Mouse (Mus musculus) intestine, postnatal 0 days (tissue): ENCODE results near the gene Nbea. TPM values are rescaled to one million over a fixed set of nuclear protein-coding genes. Genes with fewer than 3 reads are reported as not detected.

Experiments
- ATAC-seq: fragments of 200-750 bp; cut with Nextera tagmentation; 2 replicates; pipeline ENCODE4 v1.8.0; 2017; ENCODE audit warnings: mild to moderate bottlenecking, moderate TSS enrichment, moderate library complexity
- H3K27ac ChIP-seq: fragments of 300-500 bp; sonication (generic); 2 replicates; pipeline ENCODE4 v1.5.1; 2014; ENCODE audit warnings: mild to moderate bottlenecking, low read depth, low read length, moderate library complexity
- H3K27me3 ChIP-seq: fragments of 300-500 bp; sonication (generic); replicated peaks from 2 replicates; pipeline ENCODE4 v1.6.1; 2014; ENCODE audit warnings: low read length, mixed read lengths; ENCODE audit not compliant: control insufficient read depth, insufficient read depth
- H3K36me3 ChIP-seq: fragments of 300-500 bp; sonication (generic); 2 replicates; pipeline ENCODE4 v1.6.1; 2014; ENCODE audit warnings: mild to moderate bottlenecking, moderate library complexity; ENCODE audit not compliant: control insufficient read depth, insufficient read depth
- H3K4me1 ChIP-seq: fragments of 300-500 bp; sonication (generic); replicated peaks from 2 replicates; pipeline ENCODE4 v1.6.1; 2014; ENCODE audit warnings: antibody characterized with exemption, low read length, mixed read lengths; ENCODE audit not compliant: control insufficient read depth, insufficient read depth
- H3K4me2 ChIP-seq: fragments of 300-500 bp; sonication (generic); replicated peaks from 2 replicates; pipeline ENCODE4 v1.6.1; 2014; ENCODE audit warnings: low read depth, mild to moderate bottlenecking, moderate library complexity
- H3K4me3 ChIP-seq: fragments of 300-500 bp; sonication (generic); 2 replicates; pipeline ENCODE4 v1.5.1; 2014; ENCODE audit warnings: low read depth, low read length
- H3K9ac ChIP-seq: fragments of 300-500 bp; sonication (generic); 2 replicates; pipeline ENCODE4 v1.6.1; 2014; ENCODE audit warnings: mild to moderate bottlenecking, low read depth, low read length
- H3K9me3 ChIP-seq: fragments of 300-500 bp; sonication (generic); 2 replicates; pipeline ENCODE4 v1.6.1; 2016; ENCODE audit warnings: mixed run types; ENCODE audit not compliant: control insufficient read depth
- CTCF ChIP-seq: sonication (generic); IDR thresholded peaks from 2 replicates; pipeline ENCODE4 v1.5.1; 2016; ENCODE audit warnings: low read depth, mild to moderate bottlenecking, control low read depth, antibody characterized with exemption, moderate library complexity
- WGBS: fragments of 180-500 bp; shearing (Covaris S2); extraction: QIAGEN DNeasy Blood & Tissue Kit; methylation state at CpG from one replicate; pipeline ENCODE4 v1.1.7; 2014; 5-methylcytosine and 5-hydroxymethylcytosine counted together
- polyA plus RNA-seq: library from polyadenylated mRNA; unstranded; fragments of >200 nt; fragmentation: Nextera tagmentation; extraction: Ambion mirVana; gene quantifications from 2 replicates; pipeline ENCODE4 v1.2.1, GENCODE M21; 2015

Gene Nbea
- polyA plus RNA-seq, 1 experiment from 2014 or later = 4.2 TPM

- TF ChIP-seq CTCF = no peak
- Histone ChIP-seq H3K27ac (no peak overlapping the region), H3K4me1 (no peaks in the 10 kb centered on the region), H3K9me3 (no peaks in the 10 kb centered on the region), H3K4me3 (no peak overlapping the region), H3K27me3 (peaks cover 24% of the 10 kb centered on the region; the same call in 1 of the 2 replicates), H3K36me3 (no peaks in the 10 kb centered on the region), H3K9ac (no peak overlapping the region), H3K4me2 (no peak overlapping the region)
- 64% methylated on average over 5 of the region's 5 CpGs for WGBS
- no peak for ATAC-seq
These were observed 394.8 kb downstream of the Nbea start for GRCm38 (mm10) chr3:55788621-55789201.

GRCm38 (mm10) chr3:55788214-55788586 is 395.3 kb downstream of the Nbea start:
- H3K4me3 ChIP-seq = peak overlapping the region; percentile 49
- H3K27me3 ChIP-seq = peaks cover 24% of the 10 kb centered on the region; the same call in 1 of the 2 replicates
- no peaks in the 10 kb centered on the region for H3K36me3 ChIP-seq
- TF ChIP-seq CTCF = no peak
- no peak overlapping the region for H3K9ac ChIP-seq
- H3K9me3 ChIP-seq = no peaks in the 10 kb centered on the region
- no peaks in the 10 kb centered on the region for H3K4me1 ChIP-seq
- H3K4me2 ChIP-seq = peak overlapping the region; percentile 72
- no peak for ATAC-seq
- H3K27ac ChIP-seq = no peak overlapping the region
- WGBS = 31% methylated on average over 4 of the region's 4 CpGs

- Histone ChIP-seq H3K4me2 (peak overlapping the region; percentile 72), H3K36me3 (no peaks in the 10 kb centered on the region), H3K9me3 (no peaks in the 10 kb centered on the region), H3K27ac (no peak overlapping the region), H3K4me3 (peak overlapping the region; percentile 49), H3K4me1 (no peaks in the 10 kb centered on the region), H3K9ac (0 out of 2 replicates have a peak overlapping the region, but pooled peaks have one; percentile 31), H3K27me3 (peaks cover 30% of the 10 kb centered on the region; the same call in 1 of the 2 replicates)
- no peak for TF ChIP-seq CTCF
- peak; percentile 54; the same call in 1 of the 2 replicates for ATAC-seq
- 4% methylated on average over 54 of the region's 54 CpGs for WGBS
These were observed 395.9 kb downstream of the Nbea start for GRCm38 (mm10) chr3:55787487-55788213.

DNA sequence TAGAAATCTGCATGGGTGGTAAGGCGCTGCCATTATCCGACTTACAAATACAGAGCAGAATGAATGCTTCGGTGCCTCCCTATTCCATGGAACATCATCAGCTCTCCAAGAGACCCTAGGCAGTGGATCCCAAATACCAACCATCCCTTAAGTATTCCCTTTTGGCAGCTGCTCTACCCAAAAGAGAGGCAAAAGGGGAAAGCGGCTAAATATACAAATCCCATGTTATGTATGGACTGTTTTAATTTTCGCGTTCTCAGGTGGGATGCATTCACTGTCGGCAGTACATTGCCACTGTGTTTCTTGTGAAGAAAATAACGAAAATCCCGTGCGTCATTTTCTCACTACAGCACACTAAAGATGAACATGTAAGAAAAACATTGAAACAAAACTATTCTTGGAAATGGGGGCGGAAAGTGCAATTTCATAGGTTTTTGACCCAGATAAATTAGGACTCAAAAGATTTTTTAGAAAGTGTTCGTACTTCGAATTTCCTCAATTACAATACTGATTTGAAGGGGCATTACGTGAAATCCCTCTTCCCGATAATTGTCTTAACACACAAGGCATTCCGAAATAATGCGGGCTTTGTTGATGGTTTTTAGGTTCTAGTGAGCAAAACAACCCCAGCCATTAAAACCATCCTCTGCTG is 396.5 kb downstream of the Nbea start:
- WGBS = 54% methylated on average over 17 of the region's 17 CpGs
- no peaks in the 10 kb centered on the region for H3K9me3 ChIP-seq
- TF ChIP-seq CTCF = no peak
- no peaks in the 10 kb centered on the region for H3K36me3 ChIP-seq
- peak overlapping the region; percentile 72 for H3K4me2 ChIP-seq
- H3K27ac ChIP-seq = no peak overlapping the region
- 0 out of 2 replicates have a peak overlapping the region, but pooled peaks have one; percentile 31 for H3K9ac ChIP-seq
- no peaks in the 10 kb centered on the region for H3K4me1 ChIP-seq
- peaks cover 37% of the 10 kb centered on the region; the same call in 1 of the 2 replicates for H3K27me3 ChIP-seq
- no peak for ATAC-seq
- H3K4me3 ChIP-seq = peak overlapping the region; percentile 49

GRCm38 (mm10) chr3:55785981-55786725 is 397.3 kb downstream of the Nbea start:
- H3K9me3 ChIP-seq = no peaks in the 10 kb centered on the region
- no peak overlapping the region for H3K4me3 ChIP-seq
- TF ChIP-seq CTCF = no peak
- ATAC-seq = no peak
- no peak overlapping the region for H3K9ac ChIP-seq
- H3K27me3 ChIP-seq = peaks cover 45% of the 10 kb centered on the region; the same call in 1 of the 2 replicates
- WGBS = 64% methylated on average over 3 of the region's 3 CpGs
- no peak overlapping the region for H3K27ac ChIP-seq
- H3K4me2 ChIP-seq = no peak overlapping the region
- H3K4me1 ChIP-seq = no peaks in the 10 kb centered on the region
- H3K36me3 ChIP-seq = no peaks in the 10 kb centered on the region
